Mouse (Mus musculus) right cerebral cortex, postnatal 10 days (tissue): ENCODE results near the gene Vmn1r70.

Experiments
- DNase-seq, 2 experiments: peaks; one replicate each; pipeline ENCODE4 v3.0.0; 2021; ENCODE audit warnings: low spot score in 2 of 2

The Vmn1r70 gene

DNA sequence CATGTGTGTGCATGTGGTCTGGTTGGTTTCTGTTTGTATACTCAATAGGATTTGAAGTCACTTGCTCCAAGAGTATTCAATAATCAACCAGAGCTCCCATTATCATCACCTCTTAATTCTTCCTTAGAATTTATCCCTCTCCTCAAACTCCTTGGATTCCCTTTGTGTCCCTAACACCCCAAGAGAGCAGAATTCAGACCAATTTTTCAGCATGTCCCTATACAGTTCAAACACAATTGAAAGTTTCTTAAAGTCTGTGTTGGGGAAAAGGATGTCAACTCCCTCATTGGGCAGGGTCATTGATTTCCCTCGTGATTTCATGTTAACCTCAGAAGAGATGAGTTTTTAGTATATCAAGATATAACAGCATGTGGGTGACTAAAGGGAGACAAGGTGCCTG lies at the start of gene Vmn1r70:
TSS of gene Vmn1r70 (plus strand) at position 301 of the 400 bp plus-strand sequence.
- DNase-seq: no peak

DNA sequence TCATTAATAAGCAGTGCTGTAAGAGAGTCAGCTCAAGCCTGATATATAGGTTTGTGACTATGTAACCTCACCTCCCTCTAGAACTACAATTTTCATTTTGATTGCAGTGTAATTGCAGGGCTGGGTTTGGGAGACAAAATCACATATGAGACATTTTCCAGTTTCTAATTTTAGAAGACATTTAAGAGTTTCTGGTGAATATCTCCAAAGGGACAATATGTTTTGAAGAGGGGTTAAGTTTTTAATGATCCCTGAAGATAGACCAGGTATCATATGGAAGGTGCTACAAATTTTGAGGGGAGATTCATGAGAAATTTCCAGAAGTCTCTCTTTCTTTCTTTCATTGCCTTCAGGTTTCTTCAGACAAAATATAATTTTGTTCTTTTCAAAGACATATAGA lies 17.8 kb upstream of the Vmn1r70 start, which contains the start of gene Vmn1r69:
TSS of gene Vmn1r69 (minus strand) at position 101 of the 400 bp plus-strand sequence.
- no peak for DNase-seq
